Mouse (Mus musculus): ENCODE data around the gene Smarcd2. TPM values are rescaled to one million over a fixed set of nuclear protein-coding genes. Genes with fewer than 3 reads are reported as not detected.

The Smarcd2 gene
- polyA plus RNA-seq, 1 experiment: 76.9 TPM

DNA sequence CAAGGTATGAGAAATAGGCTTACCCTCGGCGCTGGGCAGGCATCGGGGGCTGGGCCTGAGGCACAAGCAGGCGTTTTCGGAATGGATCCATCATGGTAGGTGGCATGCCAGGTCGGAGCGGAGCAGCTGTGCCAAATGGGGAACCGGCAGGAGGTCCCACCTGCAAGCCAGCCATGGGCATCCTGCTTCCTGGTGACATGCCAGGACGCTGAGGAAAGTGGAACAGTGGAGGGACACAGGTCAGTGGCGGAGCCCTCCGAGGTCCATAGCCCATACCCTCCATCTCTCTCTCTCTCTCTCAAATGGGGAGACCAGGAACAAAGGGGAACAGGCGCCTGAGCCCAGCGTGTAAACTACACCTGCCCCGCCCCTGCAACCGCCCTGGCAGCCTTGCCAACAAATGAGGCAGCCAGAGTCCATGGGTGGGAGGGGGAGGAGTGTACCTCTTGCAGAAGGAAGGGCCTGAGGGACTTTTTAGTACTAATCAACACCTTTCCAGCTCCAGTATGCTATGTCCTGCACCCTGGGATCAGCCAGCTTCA, 5.4 kb downstream of the Smarcd2 start:
- TF ChIP-seq POLR2A (IDR thresholded peaks at IDR 0.05; ENCODE audit: borderline replicate concordance, control insufficient read depth, low read depth, low read length) (no peak), CTCF (IDR thresholded peaks at IDR 0.05; ENCODE audit: control insufficient read depth, insufficient read depth, low read length) (no peak)
- 66% methylated on average over 15 of the region's 15 CpGs for WGBS
- no peak overlapping the region for H3K4me3 ChIP-seq (replicated peaks; ENCODE audit: control insufficient read depth, low read depth, low read length)
- H3K27ac ChIP-seq (ENCODE audit: control insufficient read depth, insufficient read depth, low read depth, low read length, poor library complexity): no peak overlapping the region
- peaks cover 7% of the 10 kb centered on the region; the same call in 1 of the 2 replicates for H3K4me1 ChIP-seq (ENCODE audit: control insufficient read depth, insufficient read depth, low read length)

GRCm38 (mm10) chr11:106266431-106266830, 6.3 kb downstream of the Smarcd2 start:
- 89% methylated on average over 10 of the region's 10 CpGs for WGBS

DNA sequence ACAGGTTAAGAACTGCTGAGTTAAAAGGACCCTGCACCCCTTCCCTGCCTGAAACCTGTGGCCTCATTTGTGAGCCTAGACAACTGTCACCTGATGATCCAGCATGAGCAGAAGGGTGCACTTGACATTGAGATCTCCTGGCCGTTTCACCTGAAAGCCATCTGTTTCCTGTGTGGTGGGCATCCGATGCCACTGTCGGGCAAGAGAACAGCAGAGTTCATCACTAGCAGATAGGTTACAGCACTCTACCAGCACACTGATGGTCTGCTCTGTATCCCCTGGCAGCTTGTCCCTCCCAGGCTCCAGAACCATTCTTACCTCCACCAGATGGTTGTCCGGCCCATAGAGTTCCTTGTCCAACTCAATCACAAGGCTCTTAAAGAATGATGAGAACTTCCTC, 7.2 kb downstream of the Smarcd2 start:
- TF ChIP-seq POLR2A (IDR thresholded peaks at IDR 0.05; ENCODE audit: borderline replicate concordance, control insufficient read depth, low read depth, low read length): no peak
- no peak for TF ChIP-seq CTCF (IDR thresholded peaks at IDR 0.05; ENCODE audit: control insufficient read depth, insufficient read depth, low read length)
- Histone ChIP-seq H3K4me1 (ENCODE audit: control insufficient read depth, insufficient read depth, low read length) (peaks cover 3% of the 10 kb centered on the region; the same call in 1 of the 2 replicates), H3K4me3 (replicated peaks; ENCODE audit: control insufficient read depth, low read depth, low read length) (no peak overlapping the region), H3K27ac (ENCODE audit: control insufficient read depth, insufficient read depth, low read depth, low read length, poor library complexity) (no peak overlapping the region)
- WGBS: 50% methylated on average over 4 of the region's 4 CpGs

More at GRCm38 (mm10) chr11:106266431-106266830, 6.3 kb downstream of the Smarcd2 start:
- TF ChIP-seq CTCF (IDR thresholded peaks at IDR 0.05; ENCODE audit: control insufficient read depth, insufficient read depth, low read length): no peak
- no peak for TF ChIP-seq POLR2A (IDR thresholded peaks at IDR 0.05; ENCODE audit: borderline replicate concordance, control insufficient read depth, low read depth, low read length)
- H3K4me1 ChIP-seq (ENCODE audit: control insufficient read depth, insufficient read depth, low read length): peaks cover 5% of the 10 kb centered on the region; the same call in 1 of the 2 replicates
- no peak overlapping the region for H3K4me3 ChIP-seq (replicated peaks; ENCODE audit: control insufficient read depth, low read depth, low read length)
- H3K27ac ChIP-seq (ENCODE audit: control insufficient read depth, insufficient read depth, low read depth, low read length, poor library complexity): no peak overlapping the region

DNA sequence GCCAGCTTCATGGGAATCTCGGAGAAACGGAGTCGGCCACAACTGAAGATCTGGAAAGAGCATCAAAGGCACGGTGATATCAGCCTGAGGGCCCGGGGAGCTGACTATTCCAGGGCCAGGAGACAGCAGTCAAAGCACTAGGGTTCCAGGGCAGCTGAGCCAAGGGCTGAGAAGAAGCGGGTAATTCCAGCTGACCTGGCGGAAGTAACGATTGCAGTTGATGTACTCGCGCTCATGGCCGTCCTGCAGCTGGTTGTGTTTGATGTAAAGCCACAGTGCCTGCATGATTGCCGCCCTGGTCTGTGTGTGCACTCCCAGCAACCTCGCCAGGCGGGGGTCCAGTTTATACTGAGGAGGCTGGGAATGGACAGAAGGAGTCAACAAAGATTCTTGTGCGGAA, 7.8 kb downstream of the Smarcd2 start:
- peaks cover 2% of the 10 kb centered on the region; the same call in 1 of the 2 replicates for H3K4me1 ChIP-seq (ENCODE audit: control insufficient read depth, insufficient read depth, low read length)
- 93% methylated on average over 15 of the region's 15 CpGs for WGBS
- TF ChIP-seq CTCF (IDR thresholded peaks at IDR 0.05; ENCODE audit: control insufficient read depth, insufficient read depth, low read length) (no peak), POLR2A (IDR thresholded peaks at IDR 0.05; ENCODE audit: borderline replicate concordance, control insufficient read depth, low read depth, low read length) (no peak)
- no peak overlapping the region for H3K4me3 ChIP-seq (replicated peaks; ENCODE audit: control insufficient read depth, low read depth, low read length)
- H3K27ac ChIP-seq (ENCODE audit: control insufficient read depth, insufficient read depth, low read depth, low read length, poor library complexity): no peak overlapping the region

DNA sequence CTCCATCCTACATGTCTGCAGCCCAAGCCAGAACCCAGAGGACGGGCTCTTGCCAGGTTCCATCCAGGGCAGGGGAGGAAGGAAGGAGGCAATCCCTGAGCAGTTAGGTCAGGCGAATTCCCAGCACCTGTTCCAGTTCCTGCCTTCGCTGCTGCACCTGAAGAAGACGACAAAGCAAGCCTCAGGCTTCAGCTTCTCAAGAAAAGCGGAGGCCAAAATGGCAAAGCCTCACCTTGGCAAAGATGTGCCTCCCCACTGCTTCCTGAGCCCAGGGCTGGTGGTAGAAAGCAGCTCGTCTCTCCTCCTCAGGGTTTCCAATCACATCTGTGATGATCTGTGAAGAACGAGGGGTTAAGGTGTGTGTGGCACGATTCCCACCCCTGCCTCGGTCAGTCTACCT, 8.8 kb downstream of the Smarcd2 start:
- H3K27ac ChIP-seq (ENCODE audit: control insufficient read depth, insufficient read depth, low read depth, low read length, poor library complexity): no peak overlapping the region
- TF ChIP-seq CTCF (IDR thresholded peaks at IDR 0.05; ENCODE audit: control insufficient read depth, insufficient read depth, low read length): no peak
- TF ChIP-seq POLR2A (IDR thresholded peaks at IDR 0.05; ENCODE audit: borderline replicate concordance, control insufficient read depth, low read depth, low read length): no peak
- no peak overlapping the region for H3K4me3 ChIP-seq (replicated peaks; ENCODE audit: control insufficient read depth, low read depth, low read length)
- 84% methylated on average over 9 of the region's 9 CpGs for WGBS
- no peaks in the 10 kb centered on the region for H3K4me1 ChIP-seq (ENCODE audit: control insufficient read depth, insufficient read depth, low read length)

- Histone ChIP-seq H3K4me3 (replicated peaks; ENCODE audit: control insufficient read depth, low read depth, low read length) (no peak overlapping the region), H3K27ac (ENCODE audit: control insufficient read depth, insufficient read depth, low read depth, low read length, poor library complexity) (no peak overlapping the region), H3K4me1 (ENCODE audit: control insufficient read depth, insufficient read depth, low read length) (peaks cover 2% of the 10 kb centered on the region; the same call in 1 of the 2 replicates)
- TF ChIP-seq CTCF (IDR thresholded peaks at IDR 0.05; ENCODE audit: control insufficient read depth, insufficient read depth, low read length) (no peak), POLR2A (IDR thresholded peaks at IDR 0.05; ENCODE audit: borderline replicate concordance, control insufficient read depth, low read depth, low read length) (no peak)
- WGBS: 90% methylated on average over 14 of the region's 14 CpGs
Measured at GRCm38 (mm10) chr11:106260826-106261450, 11.8 kb downstream of the Smarcd2 start.

DNA sequence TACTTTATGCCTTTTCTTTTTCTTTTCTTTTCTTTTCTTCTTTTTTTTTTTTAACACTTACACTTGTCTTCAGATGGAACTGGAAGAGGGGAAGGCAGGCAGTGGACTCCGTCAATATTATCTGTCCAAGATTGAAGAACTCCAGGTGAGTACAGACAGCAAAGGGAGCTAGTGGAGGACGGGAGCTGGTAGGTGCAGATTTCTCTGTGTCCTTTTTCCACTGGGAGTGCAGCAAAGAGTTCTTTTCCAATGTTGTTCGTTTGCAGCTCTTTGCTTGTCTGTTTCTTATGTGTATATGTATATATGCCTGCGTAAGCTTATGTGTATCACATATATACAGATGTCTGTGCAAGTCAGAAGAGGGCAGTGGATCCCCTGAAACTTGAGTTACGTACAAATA, 16.0 kb downstream of the Smarcd2 start:
- H3K4me1 ChIP-seq (ENCODE audit: control insufficient read depth, insufficient read depth, low read length): peaks cover 4% of the 10 kb centered on the region
- TF ChIP-seq POLR2A (IDR thresholded peaks at IDR 0.05; ENCODE audit: borderline replicate concordance, control insufficient read depth, low read depth, low read length): no peak
- no peak for TF ChIP-seq CTCF (IDR thresholded peaks at IDR 0.05; ENCODE audit: control insufficient read depth, insufficient read depth, low read length)
- WGBS: 75% methylated on average over 5 of the region's 5 CpGs
- no peak overlapping the region for H3K27ac ChIP-seq (ENCODE audit: control insufficient read depth, insufficient read depth, low read depth, low read length, poor library complexity)
- H3K4me3 ChIP-seq (replicated peaks; ENCODE audit: control insufficient read depth, low read depth, low read length): peak overlapping the region; percentile 99

- Histone ChIP-seq H3K4me3 (replicated peaks; ENCODE audit: control insufficient read depth, low read depth, low read length) (peak within 1 kb of the TSS; percentile 99), H3K27ac (ENCODE audit: control insufficient read depth, insufficient read depth, low read depth, low read length, poor library complexity) (peak within 1 kb of the TSS; percentile 69), H3K4me1 (ENCODE audit: control insufficient read depth, insufficient read depth, low read length) (peaks cover 4% of the 10 kb centered on the region)
- TF ChIP-seq CTCF (IDR thresholded peaks at IDR 0.05; ENCODE audit: control insufficient read depth, insufficient read depth, low read length) (no peak), POLR2A (IDR thresholded peaks at IDR 0.05; ENCODE audit: borderline replicate concordance, control insufficient read depth, low read depth, low read length) (peak; percentile 80; the same call in 1 of the 2 replicates)
- WGBS: under 1% methylated on average over 42 of the region's 42 CpGs
Measured at GRCm38 (mm10) chr11:106255685-106256451, 16.9 kb downstream of the Smarcd2 start, which contains the start of the genes Ftsj3 and Psmc5. Ftsj3 (minus strand) TSS chr11:106256079. Psmc5 (plus strand) TSS chr11:106256154.

All from bone marrow, adult 2 months (tissue).